Mouse (Mus musculus) hindbrain, embryonic 15.5 days (tissue): ENCODE results near the gene Nras. TPM values are rescaled to one million over a fixed set of nuclear protein-coding genes. Genes with fewer than 3 reads are reported as not detected.

Experiments
- ATAC-seq: fragments of 200-750 bp; cut with Nextera tagmentation; 2 replicates; pipeline ENCODE4 v1.8.0; 2017; ENCODE audit warnings: low read depth, moderate number of reproducible peaks, moderate TSS enrichment; ENCODE audit not compliant: low FRiP score
- H3K27ac ChIP-seq: fragments of 300-500 bp; sonication (generic); replicated peaks from 2 replicates; pipeline ENCODE4 v1.5.1; 2015; ENCODE audit warnings: mild to moderate bottlenecking, inconsistent platforms
- H3K27me3 ChIP-seq: fragments of 300-500 bp; sonication (generic); 2 replicates; pipeline ENCODE4 v1.6.1; 2015; ENCODE audit warnings: control low read depth, inconsistent platforms
- H3K36me3 ChIP-seq: fragments of 300-500 bp; sonication (generic); 2 replicates; pipeline ENCODE4 v1.6.1; 2015; ENCODE audit warnings: control low read depth, inconsistent platforms
- H3K4me1 ChIP-seq: fragments of 300-500 bp; sonication (generic); replicated peaks from 2 replicates; pipeline ENCODE4 v1.6.1; 2015; ENCODE audit warnings: control low read depth, inconsistent platforms
- H3K4me2 ChIP-seq: fragments of 300-500 bp; sonication (generic); 2 replicates; pipeline ENCODE4 v1.6.1; 2015; ENCODE audit warnings: moderate library complexity, mild to moderate bottlenecking, inconsistent platforms
- H3K4me3 ChIP-seq: fragments of 300-500 bp; sonication (generic); 2 replicates; pipeline ENCODE4 v1.5.1; 2015; ENCODE audit warnings: mild to moderate bottlenecking, inconsistent platforms
- H3K9ac ChIP-seq: fragments of 300-500 bp; sonication (generic); 2 replicates; pipeline ENCODE4 v1.6.1; 2015; ENCODE audit warnings: inconsistent platforms
- H3K9me3 ChIP-seq: fragments of 300-500 bp; sonication (generic); 2 replicates; pipeline ENCODE4 v1.6.1; 2016; ENCODE audit warnings: control low read depth, inconsistent platforms
- WGBS: fragments of 180-500 bp; shearing (Covaris S2); methylation state at CpG from one replicate; pipeline ENCODE4 v1.1.7; 2015; 5-methylcytosine and 5-hydroxymethylcytosine counted together
- polyA plus RNA-seq: library from polyadenylated mRNA; unstranded; fragments of >200 nt; fragmentation: Nextera tagmentation; extraction: Ambion mirVana; gene quantifications from 2 replicates; pipeline ENCODE4 v1.2.1, GENCODE M21; 2015

The Nras gene
- polyA plus RNA-seq: 91.3 and 94.6 TPM in 2 replicates

DNA sequence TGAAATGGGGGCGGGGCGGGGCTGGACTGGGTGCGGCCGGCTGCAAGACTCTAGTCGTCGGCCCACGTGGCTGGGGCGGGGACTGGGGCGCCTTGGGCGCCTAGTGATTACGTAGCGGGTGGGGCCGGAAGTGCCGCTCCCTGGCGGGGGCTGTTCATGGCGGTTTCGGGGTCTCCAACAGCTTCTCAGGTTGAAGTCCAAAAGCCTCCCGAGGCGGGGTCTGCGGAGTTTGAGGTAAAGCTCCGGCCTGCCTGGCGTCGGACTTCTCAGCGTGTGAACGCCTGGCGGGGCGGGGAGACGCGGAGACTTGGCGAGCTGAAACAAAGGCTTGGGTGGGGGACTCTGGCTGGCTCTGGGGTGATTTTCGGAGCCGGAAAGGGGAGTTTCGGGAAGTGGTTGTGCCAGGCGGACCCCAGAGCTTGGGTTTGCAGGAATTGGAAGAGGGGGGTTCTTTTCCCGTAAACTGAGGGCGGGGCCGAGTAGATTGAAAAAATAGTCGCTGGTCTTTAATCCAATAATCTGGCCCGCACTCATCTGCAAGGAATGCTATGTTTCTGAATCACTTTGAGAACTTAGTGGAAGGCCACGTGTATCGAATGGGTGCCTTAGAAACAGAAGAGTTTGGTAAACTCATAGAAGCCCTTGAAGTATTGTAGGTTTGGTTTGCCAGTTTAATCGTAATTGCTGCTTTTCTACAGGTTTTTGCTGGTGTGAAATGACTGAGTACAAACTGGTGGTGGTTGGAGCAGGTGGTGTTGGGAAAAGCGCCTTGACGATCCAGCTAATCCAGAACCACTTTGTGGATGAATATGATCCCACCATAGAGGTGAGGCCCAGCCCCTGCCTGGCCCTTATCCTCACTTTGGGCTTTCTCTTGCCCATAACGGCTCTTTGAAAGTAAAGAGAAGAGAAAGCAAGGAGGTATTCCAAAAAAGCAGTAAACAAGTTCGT, at the start of gene Nras:
TSS of gene Nras (plus strand) at position 79 of the 951 bp plus-strand sequence.
- 3% methylated on average over 46 of the region's 46 CpGs for WGBS
- ATAC-seq: peak; percentile 99
- Histone ChIP-seq H3K36me3 (peaks cover 67% of the 10 kb centered on the region), H3K9ac (peak within 1 kb of the TSS; percentile 85), H3K4me2 (peak within 1 kb of the TSS; percentile 77), H3K27me3 (no peaks in the 10 kb centered on the region), H3K27ac (peak within 1 kb of the TSS; percentile 94), H3K4me3 (peak within 1 kb of the TSS; percentile 84), H3K4me1 (peaks cover 15% of the 10 kb centered on the region), H3K9me3 (no peaks in the 10 kb centered on the region)

DNA sequence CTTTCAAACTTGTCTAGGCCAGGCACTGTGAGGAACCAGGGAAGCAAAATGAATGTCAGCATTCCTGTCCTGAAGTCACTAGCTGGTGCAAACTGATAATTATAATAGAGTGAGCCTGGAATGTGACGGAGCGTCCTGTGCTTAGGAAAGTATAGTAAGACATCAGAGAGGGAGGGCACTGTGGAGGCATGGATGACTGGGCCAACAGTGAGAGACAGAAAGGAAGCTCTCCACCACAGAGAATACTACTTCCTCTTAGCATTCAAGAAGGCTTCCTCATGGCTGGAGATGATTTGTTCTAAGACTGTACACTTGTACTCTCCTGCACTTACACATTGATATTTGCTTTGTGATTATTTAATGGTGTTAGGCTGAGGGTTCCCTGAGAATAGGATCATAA, 40.7 kb upstream of the Nras start:
- no peaks in the 10 kb centered on the region for H3K9me3 ChIP-seq
- H3K27me3 ChIP-seq: no peaks in the 10 kb centered on the region
- H3K36me3 ChIP-seq: no peaks in the 10 kb centered on the region
- H3K27ac ChIP-seq: no peak overlapping the region
- no peak for ATAC-seq
- H3K4me2 ChIP-seq: no peak overlapping the region
- H3K4me1 ChIP-seq: peaks cover 14% of the 10 kb centered on the region
- H3K4me3 ChIP-seq: no peak overlapping the region
- H3K9ac ChIP-seq: no peak overlapping the region
- 68% methylated on average over 2 of the region's 2 CpGs for WGBS

DNA sequence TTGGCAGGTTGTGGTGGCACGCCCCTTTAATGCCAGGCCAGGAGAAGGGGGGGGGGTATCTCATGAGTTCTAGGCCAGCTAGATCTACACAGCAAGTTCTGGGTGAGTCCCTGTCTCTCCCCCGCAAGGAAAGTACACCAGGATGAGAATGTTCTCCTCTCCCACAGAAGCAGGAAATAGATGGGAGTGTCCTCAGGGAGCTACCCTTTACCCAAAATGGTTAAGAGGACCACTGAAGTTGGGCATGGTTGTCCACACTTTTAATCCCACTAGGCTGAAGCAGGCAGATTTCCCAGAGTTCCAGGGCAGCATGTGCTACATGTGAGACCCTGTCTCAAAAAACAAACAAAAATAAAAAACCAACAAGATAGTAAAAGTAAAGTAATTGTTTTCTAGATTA, 38.6 kb upstream of the Nras start:
- Histone ChIP-seq H3K4me2 (peak overlapping the region; percentile 65), H3K9me3 (no peaks in the 10 kb centered on the region), H3K9ac (no peak overlapping the region), H3K4me3 (peak overlapping the region; percentile 70), H3K4me1 (peaks cover 26% of the 10 kb centered on the region), H3K27me3 (no peaks in the 10 kb centered on the region), H3K36me3 (no peaks in the 10 kb centered on the region), H3K27ac (peak overlapping the region; percentile 97)
- 94% methylated on average over 2 of the region's 2 CpGs for WGBS
- no peak for ATAC-seq

- peak; percentile 95 for ATAC-seq
- Histone ChIP-seq H3K27ac (peak within 1 kb of the TSS; percentile 97), H3K27me3 (no peaks in the 10 kb centered on the region), H3K9me3 (no peaks in the 10 kb centered on the region), H3K9ac (peak within 1 kb of the TSS; percentile 95), H3K4me1 (peaks cover 26% of the 10 kb centered on the region), H3K36me3 (no peaks in the 10 kb centered on the region), H3K4me2 (peak within 1 kb of the TSS; percentile 65), H3K4me3 (peak within 1 kb of the TSS; percentile 70)
- WGBS: under 1% methylated on average over 55 of the region's 55 CpGs
Observed at GRCm38 (mm10) chr3:103020249-103020942, 37.7 kb upstream of the Nras start, which contains the start of gene Csde1. Csde1 (plus strand) TSS chr3:103020426.

DNA sequence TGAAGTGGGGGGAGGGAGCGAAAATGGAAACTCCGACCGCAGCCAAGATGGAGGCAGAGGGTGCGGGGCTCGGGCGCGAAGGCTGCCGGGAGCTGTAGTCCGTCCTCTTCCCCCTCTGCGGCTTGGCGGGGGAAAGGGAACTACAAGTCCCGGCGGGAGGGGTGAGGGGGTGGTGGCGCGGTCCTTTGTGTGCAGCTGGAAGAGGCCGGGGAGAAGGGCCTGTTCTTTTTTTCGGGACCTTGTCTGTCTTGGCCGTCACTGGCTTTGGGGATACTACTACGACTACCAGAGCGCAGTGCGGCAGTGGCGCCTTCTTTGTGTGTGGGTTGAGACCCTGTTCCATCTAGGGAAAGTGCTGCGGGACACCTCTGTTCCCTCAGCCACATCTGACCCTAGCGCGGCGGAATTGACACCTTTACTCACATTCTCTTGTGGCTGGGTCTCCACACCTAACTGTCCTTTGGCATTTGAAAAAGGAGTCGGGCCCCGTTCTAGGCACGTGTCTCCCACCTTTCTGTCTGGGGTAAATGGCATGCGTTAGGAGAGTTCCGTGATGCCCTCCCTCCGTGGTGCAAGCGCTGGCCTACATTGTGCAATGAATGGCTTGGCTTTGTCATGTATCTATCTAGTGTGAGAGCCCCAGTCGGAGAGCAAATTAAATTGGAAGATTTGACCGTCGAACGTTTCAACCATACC, 37.0 kb upstream of the Nras start:
- peak overlapping the region; percentile 95 for H3K9ac ChIP-seq
- peak overlapping the region; percentile 70 for H3K4me3 ChIP-seq
- peaks cover 26% of the 10 kb centered on the region for H3K4me1 ChIP-seq
- H3K4me2 ChIP-seq: peak overlapping the region; percentile 65
- no peaks in the 10 kb centered on the region for H3K27me3 ChIP-seq
- WGBS: under 1% methylated on average over 36 of the region's 37 CpGs
- H3K36me3 ChIP-seq: no peaks in the 10 kb centered on the region
- ATAC-seq: peak; percentile 95
- H3K9me3 ChIP-seq: no peaks in the 10 kb centered on the region
- peak overlapping the region; percentile 97 for H3K27ac ChIP-seq

DNA sequence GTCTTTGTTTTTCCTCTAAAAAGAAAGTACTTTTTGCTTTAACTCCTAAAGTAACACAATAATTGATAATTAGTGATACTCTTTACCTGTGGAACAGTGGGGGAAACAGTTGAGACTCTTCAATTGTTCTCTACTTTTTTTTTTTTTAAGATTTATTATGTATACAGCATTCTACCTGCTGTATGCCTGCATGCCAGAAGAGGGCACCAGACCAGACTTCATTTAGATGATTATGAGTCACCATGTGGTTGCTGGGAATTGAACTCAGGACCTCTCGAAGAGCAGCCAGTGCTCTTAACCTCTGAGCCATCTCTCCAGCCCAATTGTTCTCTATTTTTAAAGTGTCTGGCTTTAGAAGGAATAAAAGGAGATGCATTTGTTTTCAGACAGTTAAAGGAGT, 31.9 kb upstream of the Nras start:
- peaks cover 20% of the 10 kb centered on the region for H3K4me1 ChIP-seq
- no peak overlapping the region for H3K4me2 ChIP-seq
- no peak overlapping the region for H3K4me3 ChIP-seq
- H3K9ac ChIP-seq: no peak overlapping the region
- H3K9me3 ChIP-seq: no peaks in the 10 kb centered on the region
- no peak overlapping the region for H3K27ac ChIP-seq
- ATAC-seq: no peak
- peaks cover 20% of the 10 kb centered on the region for H3K36me3 ChIP-seq
- no peaks in the 10 kb centered on the region for H3K27me3 ChIP-seq
- 98% methylated on average over 1 of the region's 1 CpGs for WGBS

DNA sequence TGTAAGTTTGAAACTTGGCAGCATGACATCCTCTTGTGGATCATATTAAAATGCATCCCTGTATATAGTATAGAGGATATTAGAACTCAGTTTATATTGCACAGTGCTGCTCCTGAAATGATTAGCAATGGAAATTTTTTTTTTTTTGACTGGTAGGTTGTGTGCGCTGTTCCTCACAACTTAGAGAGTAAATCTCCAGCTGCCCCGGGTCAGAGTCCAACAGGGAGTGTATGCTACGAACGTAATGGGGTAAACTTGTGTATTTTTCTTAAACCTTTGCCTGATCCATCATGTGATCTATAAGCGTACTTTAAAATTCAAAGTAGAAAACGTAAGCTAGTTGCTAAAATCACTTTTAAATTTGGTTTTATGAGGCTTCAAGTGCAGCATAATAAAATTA, 17.8 kb upstream of the Nras start:
- Histone ChIP-seq H3K4me2 (no peak overlapping the region), H3K9ac (no peak overlapping the region), H3K36me3 (peaks cover 42% of the 10 kb centered on the region), H3K27ac (no peak overlapping the region), H3K4me1 (no peaks in the 10 kb centered on the region), H3K27me3 (no peaks in the 10 kb centered on the region), H3K4me3 (no peak overlapping the region), H3K9me3 (no peaks in the 10 kb centered on the region)
- 95% methylated on average over 6 of the region's 6 CpGs for WGBS
- ATAC-seq: no peak

GRCm38 (mm10) chr3:103040861-103041379, 17.2 kb upstream of the Nras start:
- Histone ChIP-seq H3K9me3 (no peaks in the 10 kb centered on the region), H3K4me1 (no peaks in the 10 kb centered on the region), H3K4me2 (no peak overlapping the region), H3K4me3 (no peak overlapping the region), H3K27ac (no peak overlapping the region), H3K27me3 (no peaks in the 10 kb centered on the region), H3K36me3 (peaks cover 46% of the 10 kb centered on the region), H3K9ac (no peak overlapping the region)
- WGBS: 95% methylated on average over 1 of the region's 1 CpGs
- no peak for ATAC-seq

GRCm38 (mm10) chr3:103056016-103056595, 2.0 kb upstream of the Nras start:
- ATAC-seq: no peak
- H3K4me3 ChIP-seq: no peak overlapping the region
- H3K27ac ChIP-seq: no peak overlapping the region
- no peaks in the 10 kb centered on the region for H3K27me3 ChIP-seq
- H3K4me1 ChIP-seq: peaks cover 15% of the 10 kb centered on the region
- peaks cover 65% of the 10 kb centered on the region for H3K36me3 ChIP-seq
- no peak overlapping the region for H3K9ac ChIP-seq
- 91% methylated on average over 5 of the region's 5 CpGs for WGBS
- H3K9me3 ChIP-seq: no peaks in the 10 kb centered on the region
- no peak overlapping the region for H3K4me2 ChIP-seq

DNA sequence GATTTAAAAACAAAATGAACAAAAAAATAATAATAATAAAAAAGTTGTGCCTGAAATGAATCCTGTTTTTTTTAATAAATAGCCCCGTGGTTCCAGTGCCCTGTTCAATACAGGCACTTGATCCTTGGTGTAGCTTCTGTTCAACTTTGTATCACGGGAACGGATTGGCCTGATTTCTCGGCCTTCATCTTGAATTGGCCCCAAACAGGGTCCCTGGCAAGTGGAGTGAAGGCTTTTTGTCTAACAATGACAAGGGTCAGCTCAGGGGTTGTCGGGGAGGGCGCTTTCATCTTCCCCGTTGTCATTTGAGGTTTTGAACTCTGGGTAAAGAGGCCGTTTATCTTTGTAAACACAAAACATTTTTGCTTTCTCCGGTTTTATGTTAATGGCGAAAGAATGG, 333 bp upstream of the Nras start:
- peak; percentile 72 for ATAC-seq
- Histone ChIP-seq H3K36me3 (peaks cover 65% of the 10 kb centered on the region), H3K4me1 (peaks cover 15% of the 10 kb centered on the region), H3K9ac (peak overlapping the region; percentile 25), H3K27me3 (no peaks in the 10 kb centered on the region), H3K9me3 (no peaks in the 10 kb centered on the region), H3K4me3 (peak overlapping the region; percentile 84), H3K4me2 (peak overlapping the region; percentile 77), H3K27ac (peak overlapping the region; percentile 94)
- WGBS: 1% methylated on average over 10 of the region's 10 CpGs

- Histone ChIP-seq H3K4me3 (no peak overlapping the region), H3K36me3 (peaks cover 50% of the 10 kb centered on the region), H3K4me2 (no peak overlapping the region), H3K9ac (no peak overlapping the region), H3K27ac (no peak overlapping the region), H3K27me3 (no peaks in the 10 kb centered on the region), H3K4me1 (no peaks in the 10 kb centered on the region), H3K9me3 (no peaks in the 10 kb centered on the region)
- no peak for ATAC-seq
- 92% methylated on average over 8 of the region's 8 CpGs for WGBS
Observed at GRCm38 (mm10) chr3:103066927-103067326, 8.8 kb downstream of the Nras start.
